Mouse (Mus musculus): Measurements from ENCODE around the gene Tbxas1.

The Tbxas1 gene

GRCm38 (mm10) chr6:38892017-38892416 lies 16.8 kb downstream of the Tbxas1 start:
- no peak for DNase-seq (ENCODE audit: low read depth, low spot score)

DNA sequence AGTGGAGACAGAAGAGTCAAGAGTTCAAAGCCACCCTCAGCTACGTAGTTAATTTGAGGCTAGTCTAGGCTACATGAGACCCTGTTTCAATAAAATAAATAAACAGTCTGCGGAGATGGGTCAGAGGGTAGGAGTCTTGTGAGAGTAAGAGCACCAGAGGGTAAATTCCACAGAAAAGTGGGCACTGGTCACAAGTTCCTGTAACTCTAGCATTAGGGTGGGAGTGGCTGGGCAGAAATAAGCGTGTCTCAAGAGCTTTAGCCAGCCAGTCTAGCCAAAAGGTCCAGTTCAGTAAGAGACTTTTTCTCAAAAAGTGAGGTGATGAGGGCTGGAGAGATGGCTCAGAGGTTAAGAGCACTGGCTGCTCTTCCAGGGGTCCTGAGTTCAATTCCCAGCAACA lies 18.4 kb downstream of the Tbxas1 start:
- DNase-seq (ENCODE audit: low read depth, low spot score): no peak

DNA sequence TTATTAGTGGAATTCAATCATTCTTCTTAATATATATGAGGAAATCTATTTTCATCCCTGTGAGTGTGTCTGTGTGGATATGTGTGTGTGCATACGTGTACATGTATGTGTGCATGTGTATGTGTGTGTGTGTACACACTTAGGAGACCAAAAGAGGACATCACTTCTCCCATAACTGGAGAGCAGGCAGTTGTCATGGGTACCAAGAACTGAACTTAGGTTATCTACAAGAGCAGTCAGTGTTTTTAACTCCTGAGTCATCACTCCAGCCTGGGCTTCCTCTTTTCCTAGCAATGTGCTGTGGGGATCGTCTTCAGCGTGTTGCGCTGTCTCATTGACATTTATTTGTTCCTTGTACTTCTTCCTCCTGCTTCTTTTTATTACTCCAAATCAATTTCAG lies 24.9 kb downstream of the Tbxas1 start:
- DNase-seq (ENCODE audit: low read depth, low spot score): no peak

DNA sequence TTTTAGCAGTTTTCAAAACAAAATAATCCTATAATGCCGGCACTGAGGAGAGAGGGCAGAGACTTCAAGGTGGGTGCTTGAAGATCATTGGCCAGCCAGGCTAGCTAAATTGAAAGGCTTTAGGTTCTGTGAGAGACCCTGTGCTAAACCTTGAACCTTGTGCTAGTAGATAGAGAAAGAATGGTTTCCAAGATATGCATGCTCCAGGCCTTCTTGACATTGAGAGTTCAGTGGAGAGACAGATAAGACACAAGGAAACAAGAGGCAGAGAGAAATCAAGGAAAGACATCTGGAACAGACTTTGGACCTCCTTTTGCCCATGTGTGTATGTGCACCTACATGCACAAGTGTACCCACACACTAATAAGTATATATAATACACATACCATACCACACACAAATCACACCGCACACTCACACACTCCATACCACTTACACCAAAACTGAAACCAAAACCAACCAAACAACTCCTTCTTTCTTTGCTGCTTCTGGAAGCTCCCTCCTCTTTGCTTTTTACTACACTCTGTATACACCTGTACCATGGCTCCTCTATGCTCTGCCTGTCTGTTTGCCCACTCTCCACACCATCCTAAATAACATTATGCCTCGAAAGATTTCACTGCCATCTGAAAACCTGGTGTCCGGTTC lies 25.4 kb downstream of the Tbxas1 start:
- DNase-seq (ENCODE audit: low read depth, low spot score): no peak

GRCm38 (mm10) chr6:38901152-38901551 lies 25.9 kb downstream of the Tbxas1 start:
- DNase-seq (ENCODE audit: low read depth, low spot score): no peak

GRCm38 (mm10) chr6:38901636-38902035 lies 26.4 kb downstream of the Tbxas1 start:
- DNase-seq (ENCODE audit: low read depth, low spot score): no peak

- DNase-seq (ENCODE audit: low read depth, low spot score): no peak
Measured at GRCm38 (mm10) chr6:38902820-38903439, 27.7 kb downstream of the Tbxas1 start.

- no peak for DNase-seq (ENCODE audit: low read depth, low spot score)
Measured at GRCm38 (mm10) chr6:38906005-38906404, 30.8 kb downstream of the Tbxas1 start.

GRCm38 (mm10) chr6:38908401-38908800 lies 33.2 kb downstream of the Tbxas1 start:
- no peak for DNase-seq (ENCODE audit: low read depth, low spot score)

GRCm38 (mm10) chr6:38910828-38911559 lies 35.8 kb downstream of the Tbxas1 start:
- peak; percentile 79 for DNase-seq (ENCODE audit: low read depth, low spot score)

DNA sequence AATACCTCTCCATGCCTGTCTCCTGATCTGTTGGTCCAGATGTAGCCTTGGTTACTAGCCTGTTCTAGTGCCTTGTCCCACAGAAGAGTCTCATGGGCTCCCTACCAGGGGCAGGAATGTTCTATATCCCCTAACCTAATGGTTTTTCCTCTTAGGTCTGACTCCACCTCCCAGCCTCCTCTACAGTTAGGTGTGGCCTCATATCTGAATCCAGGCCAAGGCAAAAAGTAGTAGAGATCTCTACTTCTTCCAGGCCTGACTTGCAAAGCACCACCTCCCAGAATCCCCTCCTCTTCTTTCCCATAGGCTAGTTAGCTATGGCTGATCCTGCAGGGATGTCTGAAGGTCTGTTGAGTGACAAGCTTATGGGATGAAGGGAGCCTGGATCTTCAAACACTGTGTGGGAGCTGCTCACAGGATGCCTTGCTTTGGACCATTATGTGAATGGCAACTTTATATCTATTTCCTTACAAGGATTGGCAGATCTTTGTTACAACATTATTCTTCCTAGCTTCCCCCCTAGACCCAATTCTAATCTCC lies 37.0 kb downstream of the Tbxas1 start:
- no peak for DNase-seq (ENCODE audit: low read depth, low spot score)

DNA sequence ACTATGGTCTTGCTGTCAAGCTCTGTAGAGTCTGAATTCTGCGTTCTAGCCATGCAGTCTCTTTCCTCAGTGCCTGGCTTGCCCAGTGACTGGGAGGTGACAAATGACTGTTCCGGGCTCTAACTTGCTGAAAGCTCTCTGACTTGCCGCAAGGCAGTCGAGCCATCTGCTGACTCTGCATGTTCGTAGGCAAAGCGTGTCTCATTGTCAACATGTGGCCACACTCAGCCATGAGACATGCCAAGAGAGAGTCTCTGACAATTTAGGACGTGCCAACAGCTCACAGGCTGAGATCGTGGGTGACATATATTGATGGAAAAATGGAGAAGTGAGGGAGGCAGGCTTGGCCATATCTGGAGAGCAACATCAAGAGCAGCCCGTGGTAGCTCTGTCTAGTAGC lies 37.6 kb downstream of the Tbxas1 start:
- DNase-seq (ENCODE audit: low read depth, low spot score): no peak

- no peak for DNase-seq (ENCODE audit: low read depth, low spot score)
Measured at GRCm38 (mm10) chr6:38913386-38914042, 38.3 kb downstream of the Tbxas1 start.

- no peak for DNase-seq (ENCODE audit: low read depth, low spot score)
Measured at GRCm38 (mm10) chr6:38914181-38914580, 39.0 kb downstream of the Tbxas1 start.

- DNase-seq (ENCODE audit: low read depth, low spot score): no peak
Measured at GRCm38 (mm10) chr6:38915776-38916175, 40.6 kb downstream of the Tbxas1 start.

DNA sequence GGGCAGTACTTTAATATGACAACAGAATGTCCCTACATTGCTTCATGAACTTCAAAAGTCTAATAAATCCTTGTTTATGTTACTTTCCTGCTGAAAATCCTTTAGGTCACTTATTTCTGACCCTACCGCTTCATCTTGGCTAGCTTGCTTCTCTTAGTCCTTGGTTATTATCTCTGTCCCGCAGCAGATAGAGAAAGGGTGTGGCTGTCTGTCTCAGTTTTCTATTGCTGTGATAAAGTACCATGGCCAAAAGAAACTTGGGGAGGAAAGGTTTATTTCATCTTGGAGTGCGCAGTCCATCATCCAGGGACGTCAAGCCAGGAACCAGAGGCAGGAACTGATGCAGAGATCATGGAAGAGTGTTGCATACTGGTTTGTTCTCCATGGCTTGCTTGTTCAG lies 41.4 kb downstream of the Tbxas1 start:
- DNase-seq (ENCODE audit: low read depth, low spot score): no peak

GRCm38 (mm10) chr6:38917415-38917814 lies 42.2 kb downstream of the Tbxas1 start:
- DNase-seq (ENCODE audit: low read depth, low spot score): no peak

DNA sequence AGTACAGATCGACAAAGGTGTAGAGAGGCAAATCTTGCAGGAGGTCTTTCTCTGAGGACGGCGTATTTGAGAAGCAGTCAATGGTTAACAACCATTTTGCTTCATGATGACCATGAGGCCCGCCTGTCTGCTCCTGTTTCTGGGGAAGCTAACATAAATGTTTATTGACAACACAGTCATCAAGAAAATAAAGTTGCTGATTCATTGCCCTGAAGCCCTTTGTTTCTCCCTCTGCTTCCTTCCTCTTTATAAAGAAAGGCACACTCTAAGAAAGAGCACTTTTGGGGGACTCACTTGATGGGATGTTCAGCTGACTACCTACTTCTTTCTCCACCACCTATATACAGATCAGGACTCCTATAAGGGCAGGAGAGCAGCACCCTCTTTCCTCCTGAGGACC lies 43.5 kb downstream of the Tbxas1 start:
- DNase-seq (ENCODE audit: low read depth, low spot score): no peak

DNA sequence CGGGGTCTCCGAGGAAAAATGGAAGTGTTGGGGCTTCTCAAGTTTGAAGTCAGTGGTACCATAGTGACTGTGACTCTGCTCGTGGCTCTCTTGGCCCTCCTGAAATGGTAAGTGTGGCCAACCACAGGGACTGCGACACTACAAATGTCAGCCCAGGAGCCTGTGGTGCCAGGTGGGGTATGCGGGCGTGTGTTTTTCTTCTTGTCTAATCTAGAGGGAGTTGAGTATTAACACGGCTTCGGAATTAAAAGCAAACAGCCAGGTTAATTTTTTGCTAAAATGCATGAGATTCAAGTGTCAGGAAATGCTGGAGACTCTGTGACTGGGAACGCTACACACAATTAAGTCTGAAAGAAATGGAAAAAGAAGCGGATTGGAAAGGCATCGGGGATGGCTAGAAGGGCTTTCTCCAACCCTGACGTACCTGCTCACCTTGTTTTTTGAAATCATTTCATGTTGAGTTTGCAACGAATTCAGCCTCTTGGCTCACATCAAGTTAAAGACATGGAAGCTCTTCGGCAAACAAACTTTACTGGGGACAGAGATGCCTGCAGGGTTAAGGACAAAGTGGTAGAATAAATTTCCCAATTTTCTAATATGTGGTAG lies 44.0 kb downstream of the Tbxas1 start:
- DNase-seq (ENCODE audit: low read depth, low spot score): no peak

DNA sequence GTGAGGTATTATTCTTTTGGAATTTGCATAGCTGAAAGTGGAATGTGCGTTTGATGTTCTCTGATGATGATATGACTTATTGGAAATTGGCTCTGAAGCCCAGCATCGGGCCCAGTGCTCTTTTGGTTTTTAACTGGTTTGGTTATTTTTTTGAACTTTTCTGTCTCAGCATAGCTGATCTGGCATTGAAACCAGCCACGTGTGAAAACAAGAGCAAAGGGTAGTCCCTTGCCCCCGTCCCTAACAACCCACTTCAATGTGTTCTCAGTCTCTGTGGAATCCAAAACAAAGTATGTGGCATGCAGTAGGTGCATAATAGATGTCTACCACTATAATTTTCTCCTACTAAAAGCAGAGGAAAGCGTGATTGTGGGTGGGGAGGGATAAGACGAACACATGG lies 44.9 kb downstream of the Tbxas1 start:
- DNase-seq (ENCODE audit: low read depth, low spot score): no peak

GRCm38 (mm10) chr6:38921095-38921809 lies 46.0 kb downstream of the Tbxas1 start:
- DNase-seq (ENCODE audit: low read depth, low spot score): no peak
